Mouse (Mus musculus) spleen, postnatal 36 days (tissue): ENCODE measurements around the gene Ccser2.
"Not testable (repeated sequence)": the region's sequence is repeated elsewhere in the genome, so short reads cannot be mapped to it uniquely, and the experiment has no call there.

Experiments
- DNase-seq, 2 experiments: peaks; one replicate each; pipeline ENCODE4 v3.0.0; 2022; ENCODE audit warnings: low spot score in 2 of 2, mixed read lengths in 1 of 2

Ccser2 gene

GRCm38 (mm10) chr14:36968628-36969147, at the start of gene Ccser2:
TSS of gene Ccser2 (minus strand) at chr14:36968777.
- peak; percentile 96 for DNase-seq

GRCm38 (mm10) chr14:37015894-37016293, 47.3 kb upstream of the Ccser2 start:
- DNase-seq = no peak

GRCm38 (mm10) chr14:37013644-37014043, 45.1 kb upstream of the Ccser2 start:
- no peak for DNase-seq

- no peak for DNase-seq
Measured at GRCm38 (mm10) chr14:37009686-37010085, 41.1 kb upstream of the Ccser2 start.

- DNase-seq = no peak
Measured at GRCm38 (mm10) chr14:37006489-37006888, 37.9 kb upstream of the Ccser2 start.

GRCm38 (mm10) chr14:37005865-37006264, 37.3 kb upstream of the Ccser2 start:
- DNase-seq = no peak

- no peak for DNase-seq
Measured at GRCm38 (mm10) chr14:37003431-37004095, 35.0 kb upstream of the Ccser2 start.

GRCm38 (mm10) chr14:37002852-37003251, 34.3 kb upstream of the Ccser2 start:
- DNase-seq = no peak

- DNase-seq = not testable (repeated sequence)
Measured at GRCm38 (mm10) chr14:37000780-37001179, 32.2 kb upstream of the Ccser2 start.

- DNase-seq = no peak
Measured at GRCm38 (mm10) chr14:36989784-36990183, 21.2 kb upstream of the Ccser2 start.

GRCm38 (mm10) chr14:36985693-36986092, 17.1 kb upstream of the Ccser2 start:
- DNase-seq = no peak

GRCm38 (mm10) chr14:36975019-36975418, 6.4 kb upstream of the Ccser2 start:
- DNase-seq = no peak

GRCm38 (mm10) chr14:36971211-36971610, 2.6 kb upstream of the Ccser2 start:
- no peak for DNase-seq

- no peak for DNase-seq
Measured at GRCm38 (mm10) chr14:36969861-36970420, 1.4 kb upstream of the Ccser2 start.

GRCm38 (mm10) chr14:36968076-36968627, 425 bp downstream of the Ccser2 start:
- peak; percentile 31 to 46 for DNase-seq

- DNase-seq = no peak
Measured at GRCm38 (mm10) chr14:36965421-36965820, 3.2 kb downstream of the Ccser2 start.

GRCm38 (mm10) chr14:36962477-36962876, 6.1 kb downstream of the Ccser2 start:
- peak; percentile 5 to 8 for DNase-seq

GRCm38 (mm10) chr14:36957719-36958118, 10.9 kb downstream of the Ccser2 start:
- no peak for DNase-seq

- no peak for DNase-seq
Measured at GRCm38 (mm10) chr14:36957261-36957660, 11.3 kb downstream of the Ccser2 start.

GRCm38 (mm10) chr14:36956717-36957116, 11.9 kb downstream of the Ccser2 start:
- no peak for DNase-seq

- DNase-seq = peak; percentile 14 to 16
Measured at GRCm38 (mm10) chr14:36952687-36953426, 15.7 kb downstream of the Ccser2 start.

GRCm38 (mm10) chr14:36952142-36952541, 16.4 kb downstream of the Ccser2 start:
- DNase-seq = peak; percentile 18 to 20
